Mouse (Mus musculus): ENCODE measurements around the gene Dpf3.

GRCm38 (mm10) chr12:83512783-83513182 is 25.3 kb upstream of the Dpf3 start:
- TF ChIP-seq CTCF (IDR thresholded peaks at IDR 0.05; ENCODE audit: control insufficient read depth, insufficient read depth, insufficient replicate concordance, low read depth, low read length) (no peak), POLR2A (IDR thresholded peaks at IDR 0.05; ENCODE audit: control insufficient read depth, low read depth, low read length) (no peak)

Data from testis, adult 2 months (tissue).